ENCODE assay signal across 25 mouse cellular contexts in genomic region chr10:121228422-121228953, GRCm38 (mm10).
A peak's percentile ranks its signal among the peaks of the same experiment; 100 is the strongest.
DNase-seq lines count a peak whose midpoint lies in the region; ATAC-seq lines count a peak whose summit lies in the region.
"Had no signal": no experiment of that assay in that cellular context is flagged by ENCODE, and none has a peak within 500 bp of the region (broad histone marks: within the 10 kb centered on the region; RNA-seq: fewer than 3 reads in every experiment).

No protein-coding gene starts in this region.

- H3K9ac ChIP-seq in heart, embryonic 11.5 days (ENCODE audit: low read depth, low read length): no peak overlapping the region
- H3K9ac ChIP-seq in limb, embryonic 12.5 days (replicated peaks): no peak overlapping the region
- no peak overlapping the region for H3K9ac ChIP-seq in limb, embryonic 15.5 days
- H3K9ac ChIP-seq in hindbrain, embryonic 16.5 days (ENCODE audit: low read depth, low read length): no peak overlapping the region
- H3K9ac ChIP-seq: embryonic facial prominence, embryonic 13.5 days; forebrain, embryonic 13.5 days; hindbrain, embryonic 12.5 days; hindbrain, embryonic 15.5 days; intestine, embryonic 15.5 days had no signal

- H3K4me1 ChIP-seq in heart, embryonic 11.5 days (ENCODE audit: control insufficient read depth, insufficient read depth, low read length): no peaks in the 10 kb centered on the region
- peaks cover 38% of the 10 kb centered on the region for H3K4me1 ChIP-seq in limb, embryonic 10.5 days
- H3K4me1 ChIP-seq in limb, embryonic 12.5 days (replicated peaks): peaks cover 35% of the 10 kb centered on the region
- H3K4me1 ChIP-seq in limb, embryonic 15.5 days: peaks cover 19% of the 10 kb centered on the region
- no peaks in the 10 kb centered on the region for H3K4me1 ChIP-seq in hindbrain, embryonic 16.5 days (ENCODE audit: control insufficient read depth, insufficient read depth, low read depth, low read length)
- H3K4me1 ChIP-seq: forebrain, embryonic 13.5 days; heart, embryonic 10.5 days; hindbrain, embryonic 12.5 days; hindbrain, embryonic 15.5 days; intestine, embryonic 15.5 days had no signal

- DNase-seq in heart, adult 11 months: peak; percentile 54
- no peak for DNase-seq in limb, embryonic 10.5 days (ENCODE audit: low spot score)
- no peak for DNase-seq in gastrocnemius, postnatal 4 days (ENCODE audit: low spot score in 2 of 2)
- DNase-seq: adrenal gland, adult 2 months; adrenal gland, postnatal 14 days; cerebellum, adult 11-12 months; cerebellum, adult 8-10 months; cerebellum, postnatal 10 days; cerebellum, postnatal 36 days; gastrocnemius, postnatal 14 days; heart, adult 2 months had no signal

- no peak overlapping the region for H3K4me3 ChIP-seq in heart, embryonic 11.5 days (ENCODE audit: low read depth, low read length)
- H3K4me3 ChIP-seq in limb, embryonic 10.5 days: peak overlapping the region; percentile 34; the same call in 1 of the 2 replicates
- H3K4me3 ChIP-seq in limb, embryonic 12.5 days (replicated peaks): no peak overlapping the region
- no peak overlapping the region for H3K4me3 ChIP-seq in limb, embryonic 15.5 days
- H3K4me3 ChIP-seq in hindbrain, embryonic 16.5 days (ENCODE audit: low read length): no peak overlapping the region
- H3K4me3 ChIP-seq: embryonic facial prominence, embryonic 10.5 days; embryonic facial prominence, embryonic 13.5 days; erythroblast, embryonic 14.5 days; forebrain, embryonic 13.5 days; heart, adult 2 months; heart, embryonic 10.5 days; hindbrain, embryonic 12.5 days; hindbrain, embryonic 15.5 days; intestine, embryonic 15.5 days had no signal

- no peak overlapping the region for H3K4me2 ChIP-seq in heart, embryonic 11.5 days
- peak overlapping the region; percentile 47 for H3K4me2 ChIP-seq in limb, embryonic 12.5 days
- 0 out of 2 replicates have a peak overlapping the region, but pooled peaks have one; percentile 28 for H3K4me2 ChIP-seq in limb, embryonic 15.5 days
- H3K4me2 ChIP-seq in hindbrain, embryonic 16.5 days (ENCODE audit: low read length): no peak overlapping the region
- H3K4me2 ChIP-seq: embryonic facial prominence, embryonic 13.5 days; forebrain, embryonic 13.5 days; hindbrain, embryonic 12.5 days; hindbrain, embryonic 15.5 days; intestine, embryonic 15.5 days had no signal

- no peaks in the 10 kb centered on the region for H3K9me3 ChIP-seq in heart, embryonic 11.5 days (replicated peaks; ENCODE audit: control insufficient read depth, low read length)
- H3K9me3 ChIP-seq in limb, embryonic 10.5 days (replicated peaks): peaks cover 4% of the 10 kb centered on the region; the same call in 1 of the 2 replicates
- 0 out of 2 replicates have a peak, but pooled peaks cover 7% of the 10 kb centered on the region for H3K9me3 ChIP-seq in limb, embryonic 12.5 days
- H3K9me3 ChIP-seq in limb, embryonic 15.5 days: no peaks in the 10 kb centered on the region
- peaks cover 4% of the 10 kb centered on the region for H3K9me3 ChIP-seq in hindbrain, embryonic 16.5 days (ENCODE audit: control insufficient read depth, low read length)
- H3K9me3 ChIP-seq: forebrain, embryonic 13.5 days; heart, embryonic 10.5 days; hindbrain, embryonic 12.5 days; hindbrain, embryonic 15.5 days; intestine, embryonic 15.5 days had no signal

- no peaks in the 10 kb centered on the region for H3K27me3 ChIP-seq in heart, embryonic 11.5 days (ENCODE audit: control insufficient read depth, insufficient read depth, low read length)
- no peaks in the 10 kb centered on the region for H3K27me3 ChIP-seq in limb, embryonic 10.5 days (ENCODE audit: low read depth, poor library complexity, severe bottlenecking)
- H3K27me3 ChIP-seq in limb, embryonic 12.5 days: no peaks in the 10 kb centered on the region
- H3K27me3 ChIP-seq in limb, embryonic 15.5 days: no peaks in the 10 kb centered on the region
- no peaks in the 10 kb centered on the region for H3K27me3 ChIP-seq in hindbrain, embryonic 16.5 days (replicated peaks; ENCODE audit: control insufficient read depth, insufficient read depth, low read length)
- H3K27me3 ChIP-seq: embryonic facial prominence, embryonic 13.5 days; forebrain, embryonic 13.5 days; hindbrain, embryonic 12.5 days; hindbrain, embryonic 15.5 days; intestine, embryonic 15.5 days had no signal

- WGBS in heart, embryonic 11.5 days (ENCODE audit: insufficient replicate concordance): 84% methylated on average over 15 of the region's 15 CpGs
- 68% methylated on average over 15 of the region's 15 CpGs for WGBS in limb, embryonic 10.5 days
- 17% methylated on average over 15 of the region's 15 CpGs for WGBS in limb, embryonic 12.5 days
- 28% methylated on average over 15 of the region's 15 CpGs for WGBS in limb, embryonic 15.5 days
- WGBS in hindbrain, embryonic 16.5 days: 86% methylated on average over 15 of the region's 15 CpGs

- ATAC-seq in heart, embryonic 11.5 days (replicated peaks; ENCODE audit: insufficient number of reproducible peaks, low FRiP score, low TSS enrichment): no peak
- ATAC-seq in limb, embryonic 12.5 days (ENCODE audit: insufficient number of reproducible peaks, insufficient read depth, low FRiP score, low TSS enrichment, low read depth): peak; percentile 53; the same call in 1 of the 2 replicates
- ATAC-seq in limb, embryonic 15.5 days (ENCODE audit: insufficient number of reproducible peaks, low FRiP score, low TSS enrichment, low read depth): no peak
- no peak for ATAC-seq in hindbrain, embryonic 16.5 days
- ATAC-seq: CD4-positive, CD25-positive, alpha-beta regulatory T cell, adult 4 months; forebrain, embryonic 13.5 days; forebrain, embryonic 16.5 days; intestine, embryonic 15.5 days had no signal

- no peak overlapping the region for H3K27ac ChIP-seq in heart, embryonic 11.5 days (ENCODE audit: low read depth, low read length)
- H3K27ac ChIP-seq in limb, embryonic 10.5 days: peak overlapping the region; percentile 79
- peak overlapping the region; percentile 83 for H3K27ac ChIP-seq in limb, embryonic 12.5 days
- peak overlapping the region; percentile 67; the same call in 1 of the 2 replicates for H3K27ac ChIP-seq in limb, embryonic 15.5 days
- H3K27ac ChIP-seq in hindbrain, embryonic 16.5 days (ENCODE audit: low read depth, low read length): no peak overlapping the region
- H3K27ac ChIP-seq: embryonic facial prominence, embryonic 10.5 days; embryonic facial prominence, embryonic 13.5 days; forebrain, embryonic 13.5 days; heart, adult 2 months; heart, embryonic 10.5 days; hindbrain, embryonic 12.5 days; hindbrain, embryonic 15.5 days; intestine, embryonic 15.5 days had no signal

- H3K36me3 ChIP-seq in heart, embryonic 11.5 days (ENCODE audit: control insufficient read depth, insufficient read depth, low read length): no peaks in the 10 kb centered on the region
- no peaks in the 10 kb centered on the region for H3K36me3 ChIP-seq in limb, embryonic 10.5 days
- no peaks in the 10 kb centered on the region for H3K36me3 ChIP-seq in limb, embryonic 12.5 days
- H3K36me3 ChIP-seq in limb, embryonic 15.5 days: no peaks in the 10 kb centered on the region
- H3K36me3 ChIP-seq in hindbrain, embryonic 16.5 days (ENCODE audit: control insufficient read depth, insufficient read depth, low read length): no peaks in the 10 kb centered on the region
- H3K36me3 ChIP-seq: embryonic facial prominence, embryonic 10.5 days; embryonic facial prominence, embryonic 13.5 days; heart, embryonic 10.5 days; hindbrain, embryonic 12.5 days; hindbrain, embryonic 15.5 days; intestine, embryonic 15.5 days had no signal

Comparison
In these comparisons a context has a peak if more than half of its experiments do, and no peak if none do; other contexts are left out.
1. H3K27ac ChIP-seq: peak in limb, embryonic 10.5 days (single experiment), limb, embryonic 12.5 days (single experiment) and limb, embryonic 15.5 days (single experiment); none in heart, embryonic 11.5 days (single experiment) and hindbrain, embryonic 16.5 days (single experiment).
2. H3K4me2 ChIP-seq: peak in limb, embryonic 12.5 days (single experiment) and limb, embryonic 15.5 days (single experiment); none in heart, embryonic 11.5 days (single experiment) and hindbrain, embryonic 16.5 days (single experiment).